11 mouse cellular contexts compared by ENCODE assay signal in the genomic region with DNA sequence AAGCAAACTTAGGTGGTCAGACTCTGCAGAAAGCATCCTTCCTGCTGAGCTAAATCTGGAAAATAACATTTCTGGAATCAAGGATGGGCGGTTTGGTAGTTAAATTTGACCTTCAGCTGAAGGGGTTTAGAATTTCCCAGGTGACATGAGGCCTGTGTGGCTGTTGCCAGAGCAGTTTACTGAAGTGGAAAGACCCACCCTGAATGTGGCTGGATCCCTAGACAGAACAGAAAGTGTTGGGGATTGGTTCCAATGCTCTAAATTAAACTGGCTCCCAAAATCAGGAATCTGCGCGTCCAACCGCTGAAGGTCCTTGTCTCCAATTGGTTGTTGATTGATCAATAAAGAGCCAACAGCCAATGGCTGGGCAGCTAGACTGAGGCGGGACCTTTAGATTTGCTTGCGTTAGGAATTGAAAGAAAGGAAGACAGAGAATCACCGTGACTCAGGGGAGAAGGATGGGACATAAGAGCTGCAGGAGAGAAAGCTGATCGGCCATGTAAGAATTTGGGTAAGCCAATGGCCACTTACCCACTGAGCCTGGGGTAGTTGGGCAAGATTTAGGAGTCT. TPM values are rescaled to one million over a fixed set of nuclear protein-coding genes. Genes with fewer than 3 reads are reported as not detected.
DNase-seq lines count a peak whose midpoint lies in the region; ATAC-seq and TF ChIP-seq lines count a peak whose summit lies in the region.
"Had no signal": no experiment of that assay in that cellular context is flagged by ENCODE, and none has a peak within 500 bp of the region (broad histone marks: within the 10 kb centered on the region; RNA-seq: fewer than 3 reads in every experiment).

No protein-coding gene starts in this region.

- no peak for TF ChIP-seq EP300 in stomach, postnatal 0 days (optimal IDR thresholded peaks at IDR 0.05)

- WGBS in kidney, adult 2 months, result 38% methylated on average over 8 of the region's 8 CpGs
- WGBS in forebrain, embryonic 15.5 days, result 43% methylated on average over 8 of the region's 8 CpGs
- WGBS in midbrain, embryonic 13.5 days, result 50% methylated on average over 8 of the region's 8 CpGs
- 53% methylated on average over 8 of the region's 8 CpGs for WGBS in stomach, postnatal 0 days

- no peak for TF ChIP-seq POLR2A in kidney, adult 2 months (IDR thresholded peaks at IDR 0.05; ENCODE audit: low read depth, low read length)

- no peaks in the 10 kb centered on the region for H3K4me1 ChIP-seq in kidney, adult 2 months (ENCODE audit: control insufficient read depth, insufficient read depth, low read length)
- H3K4me1 ChIP-seq in forebrain, embryonic 15.5 days, result no peaks in the 10 kb centered on the region
- no peaks in the 10 kb centered on the region for H3K4me1 ChIP-seq in midbrain, embryonic 13.5 days (replicated peaks)
- no peaks in the 10 kb centered on the region for H3K4me1 ChIP-seq in stomach, postnatal 0 days (replicated peaks; ENCODE audit: control insufficient read depth, insufficient read depth)

- H3K27ac ChIP-seq in kidney, adult 2 months (ENCODE audit: insufficient read depth, low read depth, low read length), result no peak overlapping the region
- H3K27ac ChIP-seq in forebrain, embryonic 15.5 days (replicated peaks), result no peak overlapping the region
- H3K27ac ChIP-seq in midbrain, embryonic 13.5 days, result no peak overlapping the region
- H3K27ac ChIP-seq in stomach, postnatal 0 days (replicated peaks), result no peak overlapping the region
- H3K27ac ChIP-seq: liver, embryonic 14.5 days had no signal

- DNase-seq in kidney, adult 2 months, result no peak
- no peak for DNase-seq in kidney, postnatal 36 days
- DNase-seq in WW6 (ENCODE audit: low read depth, low spot score), result peak; percentile 45
- DNase-seq in stomach, postnatal 0 days (ENCODE audit: low spot score), result no peak
- no peak for DNase-seq in cerebellum, postnatal 25 days
- DNase-seq: cerebellum, adult 8-10 months; heart, postnatal 36 days had no signal

- no peaks in the 10 kb centered on the region for H3K27me3 ChIP-seq in kidney, adult 2 months (replicated peaks; ENCODE audit: control insufficient read depth, insufficient read depth, low read length)
- no peaks in the 10 kb centered on the region for H3K27me3 ChIP-seq in forebrain, embryonic 15.5 days
- H3K27me3 ChIP-seq in midbrain, embryonic 13.5 days, result no peaks in the 10 kb centered on the region
- no peaks in the 10 kb centered on the region for H3K27me3 ChIP-seq in stomach, postnatal 0 days (ENCODE audit: control insufficient read depth, insufficient read depth, low read length)

- no peaks in the 10 kb centered on the region for H3K9me3 ChIP-seq in forebrain, embryonic 15.5 days
- H3K9me3 ChIP-seq in midbrain, embryonic 13.5 days, result no peaks in the 10 kb centered on the region
- no peaks in the 10 kb centered on the region for H3K9me3 ChIP-seq in stomach, postnatal 0 days (ENCODE audit: control insufficient read depth, low read length)

- 0 out of 2 replicates have a peak, but pooled peaks have one; percentile 43 for ATAC-seq in forebrain, embryonic 15.5 days (replicated peaks)
- peak; percentile 30; the same call in 1 of the 2 replicates for ATAC-seq in midbrain, embryonic 13.5 days
- ATAC-seq in stomach, postnatal 0 days (ENCODE audit: low FRiP score, low TSS enrichment), result no peak
- no peak for ATAC-seq in erythroblast, adult 5-6 weeks (replicated peaks; ENCODE audit: low FRiP score, poor library complexity, severe bottlenecking)

- H3K4me3 ChIP-seq in kidney, adult 2 months (ENCODE audit: insufficient read depth, low read depth, low read length), result peak overlapping the region; percentile 16; the same call in 1 of the 2 replicates
- H3K4me3 ChIP-seq in forebrain, embryonic 15.5 days, result peak overlapping the region; percentile 30
- peak overlapping the region; percentile 18 for H3K4me3 ChIP-seq in midbrain, embryonic 13.5 days (replicated peaks)
- H3K4me3 ChIP-seq in stomach, postnatal 0 days (ENCODE audit: low read depth, low read length), result no peak overlapping the region

- TF ChIP-seq CTCF in kidney, adult 2 months (conservative IDR thresholded peaks at IDR 0.05; ENCODE audit: insufficient read depth, insufficient read length, low read depth, low read length), result no peak
- TF ChIP-seq CTCF in stomach, postnatal 0 days (IDR thresholded peaks at IDR 0.05; ENCODE audit: low read depth), result no peak

- peak overlapping the region; percentile 35; the same call in 1 of the 2 replicates for H3K4me2 ChIP-seq in forebrain, embryonic 15.5 days (replicated peaks)
- H3K4me2 ChIP-seq in midbrain, embryonic 13.5 days (replicated peaks), result peak overlapping the region; percentile 36
- H3K4me2 ChIP-seq in stomach, postnatal 0 days (replicated peaks; ENCODE audit: low read depth), result no peak overlapping the region

- no peaks in the 10 kb centered on the region for H3K36me3 ChIP-seq in kidney, adult 2 months (ENCODE audit: control insufficient read depth, insufficient read depth, low read length)
- H3K36me3 ChIP-seq in forebrain, embryonic 15.5 days, result no peaks in the 10 kb centered on the region
- H3K36me3 ChIP-seq in midbrain, embryonic 13.5 days, result no peaks in the 10 kb centered on the region
- H3K36me3 ChIP-seq in stomach, postnatal 0 days (ENCODE audit: control insufficient read depth, insufficient read depth, low read length), result no peaks in the 10 kb centered on the region

- no peak overlapping the region for H3K9ac ChIP-seq in forebrain, embryonic 15.5 days (replicated peaks)
- H3K9ac ChIP-seq in midbrain, embryonic 13.5 days (replicated peaks), result no peak overlapping the region
- H3K9ac ChIP-seq in stomach, postnatal 0 days (ENCODE audit: low read length), result no peak overlapping the region
- H3K9ac ChIP-seq: liver, embryonic 14.5 days had no signal

RNA-seq across cellular contexts. Expression of a gene that starts 11.5 kb away (rescaled TPM):
- polyA plus RNA-seq in kidney, adult 2 months (2012; rRNA removed), result 13.4 and 14.9 TPM in 2 replicates
- 31.0 and 32.1 TPM in 2 replicates for polyA plus RNA-seq in forebrain, embryonic 15.5 days (2015; fragmentation: Nextera tagmentation; extraction: Ambion mirVana)
- 35.9 and 45.9 TPM in 2 replicates for polyA plus RNA-seq in midbrain, embryonic 13.5 days (2015; fragmentation: Nextera tagmentation; extraction: Ambion mirVana)
- 36.8 and 40.9 TPM in 2 replicates for polyA plus RNA-seq in stomach, postnatal 0 days (2015; fragmentation: Nextera tagmentation; extraction: Ambion mirVana)
- 12.1 and 13.8 TPM in 2 replicates for total RNA-seq in erythroblast, adult 5-6 weeks (2015; ENCODE audit: low replicate concordance)
- total RNA-seq in erythroblast, adult 5-6 weeks (2017; ENCODE audit: low replicate concordance), result 5.9 and 10.1 TPM in 2 replicates

RNA-seq across cellular contexts. Expression of a gene that starts 34.2 kb away (rescaled TPM):
- polyA plus RNA-seq in kidney, adult 2 months (2012; rRNA removed), result 2.0 and 3.3 TPM in 2 replicates
- polyA plus RNA-seq in forebrain, embryonic 15.5 days (2015; fragmentation: Nextera tagmentation; extraction: Ambion mirVana), result 6.7 and 7.1 TPM in 2 replicates
- polyA plus RNA-seq in midbrain, embryonic 13.5 days (2015; fragmentation: Nextera tagmentation; extraction: Ambion mirVana), result 2.5 and 3.5 TPM in 2 replicates
- polyA plus RNA-seq in stomach, postnatal 0 days (2015; fragmentation: Nextera tagmentation; extraction: Ambion mirVana), result 0.92 and 1.9 TPM in 2 replicates
- not detected in 2 replicates for total RNA-seq in erythroblast, adult 5-6 weeks (2015; ENCODE audit: low replicate concordance)
- total RNA-seq in erythroblast, adult 5-6 weeks (2017; ENCODE audit: low replicate concordance), result not detected in 2 replicates

Comparison
In these comparisons a context has a peak if more than half of its experiments do, and no peak if none do; other contexts are left out.
1. ATAC-seq: peak in forebrain, embryonic 15.5 days (single experiment) and midbrain, embryonic 13.5 days (single experiment); none in stomach, postnatal 0 days (single experiment) and erythroblast, adult 5-6 weeks (single experiment).